Mouse (Mus musculus) ES-E14 (cell line): ENCODE measurements around the gene 2300002M23Rik. TPM values are rescaled to one million over a fixed set of nuclear protein-coding genes. Genes with fewer than 3 reads are reported as not detected.

Experiments
- DNase-seq: peaks from one replicate; pipeline ENCODE4 v3.0.0-alpha.2; 2013; ENCODE audit warnings: low read depth, low spot score
- H3K27ac ChIP-seq: 2 replicates; pipeline ENCODE4 v1.5.1; 2012; ENCODE audit warnings: low read depth, mild to moderate bottlenecking, low read length, moderate library complexity, mixed read lengths; ENCODE audit not compliant: poor library complexity, insufficient read depth, severe bottlenecking
- H3K36me3 ChIP-seq: 2 replicates; pipeline ENCODE4 v1.6.1; 2012; ENCODE audit warnings: mild to moderate bottlenecking, low read length, moderate library complexity, mixed read lengths; ENCODE audit not compliant: control insufficient read depth, poor library complexity, insufficient read depth, severe bottlenecking
- H3K4me1 ChIP-seq, 2 experiments: fragments of 150-350 bp in 1 of 2; sonication (generic) in 1 of 2; 2 replicates each; pipeline ENCODE4 v1.6.1; 2012; ENCODE audit warnings: low read length in 2 of 2, mild to moderate bottlenecking in 1 of 2, mixed read lengths in 1 of 2; ENCODE audit not compliant: control insufficient read depth in 2 of 2, insufficient read depth in 2 of 2, poor library complexity in 1 of 2
- H3K4me3 ChIP-seq, 2 experiments: fragments of 150-350 bp in 1 of 2; sonication (generic) in 1 of 2; 2 replicates each; pipeline ENCODE4 v1.5.1; 2012; ENCODE audit warnings: low read length in 2 of 2, low read depth in 1 of 2, mild to moderate bottlenecking in 1 of 2, mixed read lengths in 1 of 2; ENCODE audit not compliant: insufficient read depth in 1 of 2, poor library complexity in 1 of 2, severe bottlenecking in 1 of 2
- H3K9ac ChIP-seq: 2 replicates; pipeline ENCODE4 v1.6.1; 2012; ENCODE audit warnings: low read depth, mild to moderate bottlenecking, low read length, mixed read lengths; ENCODE audit not compliant: poor library complexity, insufficient read depth, severe bottlenecking
- H3K9me3 ChIP-seq: fragments of 150-350 bp; sonication (generic); 2 replicates; pipeline ENCODE4 v1.6.1; 2012; ENCODE audit warnings: low read depth, mild to moderate bottlenecking, low read length; ENCODE audit not compliant: control insufficient read depth, insufficient read depth
- CHD2 ChIP-seq: IDR thresholded peaks from 2 replicates; pipeline ENCODE4 v1.6.1; 2014; ENCODE audit warnings: mild to moderate bottlenecking, low read depth, low read length, inconsistent platforms
- HCFC1 ChIP-seq: IDR thresholded peaks from 2 replicates; pipeline ENCODE4 v1.6.1; 2012; ENCODE audit warnings: low read length, inconsistent platforms, borderline replicate concordance; ENCODE audit not compliant: insufficient read depth
- MAFK ChIP-seq: IDR thresholded peaks from 2 replicates; pipeline ENCODE4 v1.6.1; 2014; ENCODE audit warnings: mild to moderate bottlenecking, low read depth, low read length, inconsistent platforms; ENCODE audit not compliant: insufficient read depth
- ZC3H11A ChIP-seq: IDR thresholded peaks from 2 replicates; pipeline ENCODE4 v1.6.1; 2012; ENCODE audit warnings: low read depth, mild to moderate bottlenecking, inconsistent platforms, low read length, borderline replicate concordance
- ZNF384 ChIP-seq: IDR thresholded peaks from 2 replicates; pipeline ENCODE4 v1.6.1; 2012; ENCODE audit warnings: low read depth, low read length, inconsistent platforms
- in situ Hi-C, 2 experiments: fragments of 600-800 bp; cut with MboI; formaldehyde crosslinking; loops; one replicate each; pipeline ENCODE4 v1.15.1; 2025; ENCODE audit warnings: low sequenced_read_pairs in 2 of 2, inconsistent platforms in 1 of 2; ENCODE audit not compliant: unreplicated experiment in 2 of 2
- total RNA-seq: library from RNA; depleted of rRNA; stranded (reverse); fragments of 300-350 nt; gene quantifications from 2 replicates; pipeline ENCODE4 v1.2.3, GENCODE M21; 2012

Gene 2300002M23Rik
- total RNA-seq, 1 experiment: 0.22 TPM

DNA sequence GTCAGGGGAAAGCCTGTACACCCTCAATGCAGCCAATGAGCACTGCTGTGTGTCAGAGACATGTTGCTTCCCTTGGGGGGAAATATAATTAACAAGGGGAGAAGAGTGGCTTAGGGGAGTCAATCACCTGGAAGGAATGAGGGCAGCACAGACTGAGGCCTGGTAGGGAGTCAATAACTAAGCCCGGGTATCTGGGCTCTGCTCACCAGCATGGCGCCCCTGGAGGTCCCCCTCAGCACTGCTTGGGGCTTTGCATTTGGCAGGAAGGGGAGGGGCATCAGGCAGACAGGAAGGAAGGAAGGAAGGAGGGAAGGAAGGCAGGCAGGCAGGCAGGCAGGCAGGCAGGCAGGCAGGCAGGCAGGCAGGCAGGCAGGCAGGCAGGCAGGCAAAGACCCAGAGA lies 19.8 kb upstream of the 2300002M23Rik start:
- peak overlapping the region; percentile 23; the same call in 1 of the 2 replicates for H3K9ac ChIP-seq
- H3K9me3 ChIP-seq: no peaks in the 10 kb centered on the region
- peak overlapping the region in 1 of 2 experiments; percentile 18; a peak in 1 of 4 replicates for H3K4me3 ChIP-seq
- H3K27ac ChIP-seq: peak overlapping the region; percentile 0; the same call in 1 of the 2 replicates
- H3K4me1 ChIP-seq: peaks cover 8 to 32% of the 10 kb centered on the region in 2 experiments; a peak in 3 of 4 replicates
- in situ Hi-C loops: no loop called here
- TF ChIP-seq ZC3H11A: no peak
- no peaks in the 10 kb centered on the region for H3K36me3 ChIP-seq
- DNase-seq: no peak

DNA sequence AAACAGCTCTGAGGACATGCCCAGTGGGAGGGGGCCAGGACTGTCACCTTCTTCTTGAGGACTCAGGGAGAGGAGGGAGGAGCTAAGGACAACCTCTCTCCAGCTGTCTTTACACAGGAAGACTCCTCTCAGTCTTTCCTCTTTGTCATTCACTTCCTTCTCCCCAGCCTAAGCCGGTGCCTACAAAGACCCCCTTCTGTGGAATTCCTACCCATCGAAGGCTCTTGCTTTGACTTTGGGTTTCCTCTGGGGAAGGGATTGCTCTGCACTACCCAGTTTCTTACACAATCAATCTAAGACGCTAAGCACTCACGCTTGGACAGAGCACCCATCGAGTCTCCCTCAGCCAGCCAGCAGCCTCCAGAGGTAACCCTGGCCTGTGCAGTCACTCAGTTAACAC lies 18.6 kb upstream of the 2300002M23Rik start:
- Histone ChIP-seq H3K9ac (no peak overlapping the region), H3K36me3 (no peaks in the 10 kb centered on the region), H3K4me1 (peaks cover 6 to 28% of the 10 kb centered on the region in 2 experiments; a peak in 2 of 4 replicates), H3K9me3 (no peaks in the 10 kb centered on the region), H3K27ac (peak overlapping the region; percentile 40; the same call in 1 of the 2 replicates), H3K4me3 (no peak overlapping the region; a peak in 1 of 4 replicates)
- no peak for DNase-seq
- TF ChIP-seq ZC3H11A (no peak), MAFK (no peak), ZNF384 (no peak), HCFC1 (no peak), CHD2 (no peak)
- in situ Hi-C loops: no loop called here

DNA sequence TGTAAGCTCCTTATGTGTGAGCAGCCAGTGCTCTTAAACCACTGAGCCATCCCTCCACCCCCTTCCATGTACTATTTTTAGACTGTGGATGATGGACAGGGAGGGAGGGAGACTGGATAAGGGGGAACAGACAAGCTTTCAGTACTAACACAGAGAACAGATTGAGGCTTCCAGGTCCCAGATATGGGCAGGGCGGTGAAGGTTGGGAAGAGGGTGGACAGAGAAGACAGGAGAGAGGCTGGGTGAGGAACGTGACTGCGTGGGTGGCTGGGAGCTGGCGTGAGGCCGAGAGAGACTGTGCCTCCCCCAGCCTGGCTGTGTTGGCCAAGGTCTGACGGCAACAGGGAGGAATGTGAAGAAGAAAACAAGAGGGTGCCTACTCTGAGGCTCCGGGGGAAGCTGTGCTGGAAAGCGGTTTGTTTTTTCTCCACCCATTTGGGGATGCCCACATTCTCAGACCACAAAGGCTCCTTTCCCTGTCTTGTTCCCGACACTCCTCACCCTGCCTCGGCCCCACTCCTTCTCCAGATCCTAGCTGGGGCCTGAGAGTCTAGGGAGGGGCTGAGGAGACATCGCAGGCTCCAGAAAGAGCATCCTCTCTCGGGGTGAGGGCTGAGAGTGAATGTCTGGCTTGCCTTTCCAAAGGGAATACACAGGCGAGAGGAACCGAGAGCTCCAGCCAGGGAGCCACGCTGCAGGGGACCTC lies 17.7 kb upstream of the 2300002M23Rik start:
- DNase-seq: no peak
- no peak for TF ChIP-seq ZNF384
- no peak for TF ChIP-seq HCFC1
- TF ChIP-seq ZC3H11A: no peak
- TF ChIP-seq MAFK: no peak
- TF ChIP-seq CHD2: no peak
- in situ Hi-C loops: no loop called here
- Histone ChIP-seq H3K9me3 (no peaks in the 10 kb centered on the region), H3K27ac (peak overlapping the region; percentile 33; the same call in 1 of the 2 replicates), H3K4me3 (peak overlapping the region in 1 of 2 experiments; percentile 30; a peak in 1 of 4 replicates), H3K4me1 (peaks cover 3 to 32% of the 10 kb centered on the region in 2 experiments; a peak in 1 of 4 replicates), H3K36me3 (no peaks in the 10 kb centered on the region), H3K9ac (peak overlapping the region; percentile 50; the same call in 1 of the 2 replicates)

DNA sequence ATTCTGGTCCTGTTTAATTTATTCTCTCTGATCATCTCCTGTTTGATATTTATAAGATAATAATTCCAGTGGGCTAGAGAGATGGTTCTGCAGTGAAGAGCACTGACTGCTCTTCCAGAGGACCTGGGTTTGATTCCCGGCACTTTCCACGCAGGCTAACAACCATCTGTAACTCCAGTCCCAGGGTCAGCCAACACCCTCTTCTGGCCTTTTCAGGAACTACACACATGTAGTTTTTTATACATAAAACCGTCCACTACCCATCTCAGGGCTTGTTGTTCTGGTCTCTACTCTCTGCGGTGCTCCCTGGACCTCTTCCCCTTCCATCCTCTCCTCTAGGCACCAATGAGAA lies 17.1 kb upstream of the 2300002M23Rik start:
- Histone ChIP-seq H3K4me3 (no peak overlapping the region), H3K9ac (no peak overlapping the region; the same call in 1 of the 2 replicates), H3K9me3 (no peaks in the 10 kb centered on the region), H3K27ac (no peak overlapping the region), H3K4me1 (peaks cover 3 to 30% of the 10 kb centered on the region in 2 experiments; a peak in 1 of 4 replicates), H3K36me3 (no peaks in the 10 kb centered on the region)
- no peak for DNase-seq
- TF ChIP-seq MAFK (no peak), ZC3H11A (no peak), CHD2 (no peak), ZNF384 (no peak), HCFC1 (no peak)
- in situ Hi-C loops: no loop called here

DNA sequence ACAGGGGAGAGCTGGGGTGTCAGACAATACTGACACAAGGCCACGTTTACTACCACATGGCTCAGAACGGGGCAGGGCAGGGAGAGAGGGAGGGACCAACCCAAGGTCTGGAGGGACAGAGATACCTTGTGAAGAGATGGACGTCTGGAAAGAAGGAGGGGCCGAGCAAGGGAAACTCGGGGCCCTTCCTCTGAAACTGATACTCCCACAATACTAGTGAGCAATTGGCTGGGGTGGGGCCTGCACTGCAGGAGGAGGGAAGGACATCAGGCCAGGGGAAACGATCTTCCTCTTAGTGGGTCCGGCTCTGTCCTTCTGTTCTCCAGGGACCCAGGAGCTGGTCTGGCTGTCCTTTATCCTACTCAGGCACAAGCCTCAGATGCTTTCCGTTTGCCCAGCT lies 16.4 kb upstream of the 2300002M23Rik start:
- Histone ChIP-seq H3K36me3 (no peaks in the 10 kb centered on the region), H3K4me1 (peaks cover 3 to 32% of the 10 kb centered on the region in 2 experiments; a peak in 1 of 4 replicates), H3K4me3 (no peak overlapping the region), H3K9ac (no peak overlapping the region), H3K27ac (no peak overlapping the region), H3K9me3 (no peaks in the 10 kb centered on the region)
- no peak for TF ChIP-seq CHD2
- no peak for TF ChIP-seq ZNF384
- no peak for DNase-seq
- in situ Hi-C loops: no loop called here
